Mouse (Mus musculus) liver, adult 2 months (tissue): ENCODE measurements around the gene Polr3c.

ENCODE experiments used
- CTCF ChIP-seq: fragments of 200-500 bp; IDR thresholded peaks from 2 replicates; pipeline ENCODE4 v1.5.1; 2011; ENCODE audit warnings: low read depth, low read length, control low read depth
- POLR2A ChIP-seq: fragments of 200-500 bp; IDR thresholded peaks from 2 replicates; pipeline ENCODE4 v1.6.1; 2011; ENCODE audit warnings: low read length, control low read depth; ENCODE audit not compliant: insufficient read depth; ENCODE audit errors: extremely low read depth

GRCm38 (mm10) chr3:96678456-96678855 lies 49.0 kb downstream of the Polr3c start:
- no peak for TF ChIP-seq CTCF
- TF ChIP-seq POLR2A, result no peak
